In the genomic region with DNA sequence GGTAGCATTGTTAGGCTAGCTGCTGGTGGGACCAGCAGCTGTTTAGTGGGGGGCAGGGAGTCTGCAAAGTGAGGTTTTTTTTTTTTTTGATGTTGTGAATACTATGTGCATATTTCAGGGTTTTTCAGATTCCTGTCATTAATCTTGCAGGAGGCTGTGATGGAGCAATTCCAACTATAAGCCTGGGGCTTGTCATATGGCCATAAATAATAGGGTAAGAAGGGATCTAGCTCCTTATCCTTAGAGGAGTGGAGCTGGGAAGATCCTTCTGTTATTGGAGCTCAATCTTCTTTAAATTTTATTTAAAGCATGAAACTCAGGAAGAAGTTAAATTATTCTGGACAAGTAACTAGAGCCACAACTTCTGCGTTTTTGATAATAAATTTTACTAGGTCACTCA, we compare ENCODE assay signal across 27 mouse cellular contexts.
DNase-seq lines count a peak whose midpoint lies in the region; ATAC-seq lines count a peak whose summit lies in the region.
"Had no signal": no experiment of that assay in that cellular context is flagged by ENCODE, and none has a peak within 500 bp of the region (broad histone marks: within the 10 kb centered on the region; RNA-seq: fewer than 3 reads in every experiment).

No protein-coding gene starts in this region.

- no peak overlapping the region for H3K4me2 ChIP-seq in kidney, embryonic 16.5 days (replicated peaks; ENCODE audit: low read depth, low read length)
- H3K4me2 ChIP-seq: embryonic facial prominence, embryonic 13.5 days; forebrain, embryonic 12.5 days; forebrain, embryonic 15.5 days; heart, embryonic 12.5 days; heart, embryonic 15.5 days; hindbrain, embryonic 13.5 days had no signal

- H3K4me1 ChIP-seq in kidney, embryonic 16.5 days (ENCODE audit: insufficient read depth, low read length) = 0 out of 2 replicates have a peak, but pooled peaks cover 5% of the 10 kb centered on the region
- H3K4me1 ChIP-seq: embryonic facial prominence, embryonic 10.5 days; embryonic facial prominence, embryonic 13.5 days; forebrain, embryonic 12.5 days; forebrain, embryonic 15.5 days; heart, embryonic 12.5 days; heart, embryonic 15.5 days; hindbrain, embryonic 10.5 days; hindbrain, embryonic 13.5 days had no signal

- WGBS in kidney, embryonic 16.5 days = 26% methylated on average over 1 of the region's 1 CpGs

- no peaks in the 10 kb centered on the region for H3K36me3 ChIP-seq in kidney, embryonic 16.5 days (ENCODE audit: insufficient read depth, low read length)
- H3K36me3 ChIP-seq: embryonic facial prominence, embryonic 10.5 days; embryonic facial prominence, embryonic 13.5 days; forebrain, embryonic 12.5 days; forebrain, embryonic 15.5 days; heart, embryonic 12.5 days; heart, embryonic 15.5 days; hindbrain, embryonic 10.5 days; hindbrain, embryonic 13.5 days had no signal

- no peak for DNase-seq in kidney, postnatal 4 days
- DNase-seq in 3T3-L1 (ENCODE audit: low read depth, low spot score) (peak; percentile 49), NIH3T3 (ENCODE audit: low read depth) (peak; percentile 27)
- DNase-seq in layer of hippocampus, adult 11-12 months (ENCODE audit: low spot score) = no peak
- no peak for DNase-seq in T-cell, adult 2 months (ENCODE audit: low spot score)
- DNase-seq: adrenal gland, adult 8-10 months; adrenal gland, postnatal 25 days; cerebellum, adult 11-12 months; cerebellum, adult 8-10 months; cerebellum, postnatal 10 days; cerebellum, postnatal 36 days; embryo, embryonic 11 days; gastrocnemius, postnatal 25 days; heart, postnatal 10 days; heart, postnatal 36 days had no signal

- ATAC-seq in kidney, embryonic 16.5 days (ENCODE audit: low FRiP score, low TSS enrichment) = peak; percentile 57; the same call in 1 of the 2 replicates
- ATAC-seq: forebrain, embryonic 15.5 days; hindbrain, embryonic 16.5 days; Patski had no signal

- no peak overlapping the region for H3K4me3 ChIP-seq in kidney, embryonic 16.5 days (ENCODE audit: low read length)
- H3K4me3 ChIP-seq: embryonic facial prominence, embryonic 10.5 days; embryonic facial prominence, embryonic 13.5 days; erythroblast, embryonic 14.5 days; forebrain, embryonic 12.5 days; forebrain, embryonic 15.5 days; heart, embryonic 12.5 days; heart, embryonic 15.5 days; hindbrain, embryonic 10.5 days; hindbrain, embryonic 13.5 days had no signal

- peak overlapping the region; percentile 55 for H3K27ac ChIP-seq in kidney, embryonic 16.5 days (ENCODE audit: low read length)
- H3K27ac ChIP-seq: embryonic facial prominence, embryonic 10.5 days; embryonic facial prominence, embryonic 13.5 days; forebrain, embryonic 12.5 days; forebrain, embryonic 15.5 days; heart, embryonic 15.5 days; hindbrain, embryonic 10.5 days; hindbrain, embryonic 13.5 days had no signal

- H3K9ac ChIP-seq in kidney, embryonic 16.5 days (replicated peaks; ENCODE audit: low read length) = no peak overlapping the region
- H3K9ac ChIP-seq: embryonic facial prominence, embryonic 13.5 days; forebrain, embryonic 12.5 days; forebrain, embryonic 15.5 days; heart, embryonic 12.5 days; heart, embryonic 15.5 days; hindbrain, embryonic 13.5 days had no signal

- no peaks in the 10 kb centered on the region for H3K9me3 ChIP-seq in kidney, embryonic 16.5 days (ENCODE audit: low read length)
- H3K9me3 ChIP-seq: embryonic facial prominence, embryonic 10.5 days; embryonic facial prominence, embryonic 13.5 days; forebrain, embryonic 12.5 days; forebrain, embryonic 15.5 days; heart, embryonic 12.5 days; heart, embryonic 15.5 days; hindbrain, embryonic 10.5 days; hindbrain, embryonic 13.5 days had no signal

- H3K27me3 ChIP-seq in kidney, embryonic 16.5 days (ENCODE audit: insufficient read depth, low read length) = peaks cover 7% of the 10 kb centered on the region
- H3K27me3 ChIP-seq: forebrain, embryonic 15.5 days; heart, embryonic 12.5 days; heart, embryonic 15.5 days; Patski had no signal

Comparison
In these comparisons a context has a peak if more than half of its experiments do, and no peak if none do; other contexts are left out.
1. DNase-seq: peak in 3T3-L1 (single experiment) and NIH3T3 (single experiment); none in kidney, postnatal 4 days (0 of 2), layer of hippocampus, adult 11-12 months (single experiment) and T-cell, adult 2 months (single experiment).